Mouse (Mus musculus) limb, embryonic 14.5 days (tissue): ENCODE data around the gene Rnf214. TPM values are rescaled to one million over a fixed set of nuclear protein-coding genes. Genes with fewer than 3 reads are reported as not detected.

Experiments
- ATAC-seq: fragments of 200-750 bp; cut with Nextera tagmentation; 2 replicates; pipeline ENCODE4 v1.8.0; 2017; ENCODE audit warnings: low read depth, moderate number of reproducible peaks, moderate TSS enrichment; ENCODE audit not compliant: low FRiP score
- DNase-seq: peaks from one replicate; pipeline ENCODE4 v3.0.0-alpha.2; 2015; ENCODE audit warnings: low spot score
- H3K27ac ChIP-seq: fragments of 300-500 bp; sonication (generic); replicated peaks from 2 replicates; pipeline ENCODE4 v1.5.1; 2014; ENCODE audit warnings: low read depth, mild to moderate bottlenecking, low read length, moderate library complexity, mixed read lengths
- H3K27me3 ChIP-seq: fragments of 300-500 bp; sonication (generic); 2 replicates; pipeline ENCODE4 v1.6.1; 2014; ENCODE audit warnings: low read length, mixed read lengths; ENCODE audit not compliant: control insufficient read depth, insufficient read depth
- H3K36me3 ChIP-seq: fragments of 300-500 bp; sonication (generic); 2 replicates; pipeline ENCODE4 v1.6.1; 2014; ENCODE audit warnings: mild to moderate bottlenecking, low read length, moderate library complexity, mixed read lengths; ENCODE audit not compliant: control insufficient read depth, insufficient read depth
- H3K4me1 ChIP-seq: fragments of 300-500 bp; sonication (generic); 2 replicates; pipeline ENCODE4 v1.6.1; 2014; ENCODE audit warnings: antibody characterized with exemption, low read length, mixed read lengths; ENCODE audit not compliant: control insufficient read depth, insufficient read depth
- H3K4me2 ChIP-seq: fragments of 300-500 bp; sonication (generic); replicated peaks from 2 replicates; pipeline ENCODE4 v1.6.1; 2014; ENCODE audit warnings: low read depth, mild to moderate bottlenecking, low read length, moderate library complexity; ENCODE audit not compliant: severe bottlenecking
- H3K4me3 ChIP-seq: fragments of 300-500 bp; sonication (generic); replicated peaks from 2 replicates; pipeline ENCODE4 v1.5.1; 2014; ENCODE audit warnings: low read length
- H3K9ac ChIP-seq: fragments of 300-500 bp; sonication (generic); 2 replicates; pipeline ENCODE4 v1.6.1; 2014; ENCODE audit warnings: mild to moderate bottlenecking, low read depth, low read length, moderate library complexity; ENCODE audit not compliant: severe bottlenecking
- H3K9me3 ChIP-seq: fragments of 300-500 bp; sonication (generic); 2 replicates; pipeline ENCODE4 v1.6.1; 2016; ENCODE audit warnings: low read length; ENCODE audit not compliant: control insufficient read depth
- POLR2A ChIP-seq: fragments of 200-500 bp; IDR thresholded peaks from 2 replicates; pipeline ENCODE4 v1.8.0; 2012; ENCODE audit warnings: inconsistent platforms, mild to moderate bottlenecking, moderate library complexity, borderline replicate concordance; ENCODE audit not compliant: insufficient read depth, insufficient read length; ENCODE audit errors: extremely low read depth
- WGBS: fragments of 180-500 bp; shearing (Covaris S2); extraction: QIAGEN DNeasy Blood & Tissue Kit; methylation state at CpG from one replicate; pipeline ENCODE4 v1.1.7; 2014; 5-methylcytosine and 5-hydroxymethylcytosine counted together
- microRNA-seq: library from miRNA; unstranded; fragments of <30 nt; microRNA quantifications from one replicate; pipeline ENCODE4, GENCODE M21; 2016
- polyA plus RNA-seq, 2 experiments: library from polyadenylated mRNA; depleted of rRNA in 1 of 2; stranded (reverse) in 1 of 2; unstranded in 1 of 2; fragments of >200 nt; fragmentation: Nextera tagmentation in 1 of 2; extraction: Ambion mirVana in 1 of 2; gene quantifications; 2 replicates each; pipeline versions ENCODE4 v1.2.1 to v1.2.3; 2012 to 2014

Gene Rnf214
- polyA plus RNA-seq, 2 experiments, result 27.6 to 55.7 TPM

DNA sequence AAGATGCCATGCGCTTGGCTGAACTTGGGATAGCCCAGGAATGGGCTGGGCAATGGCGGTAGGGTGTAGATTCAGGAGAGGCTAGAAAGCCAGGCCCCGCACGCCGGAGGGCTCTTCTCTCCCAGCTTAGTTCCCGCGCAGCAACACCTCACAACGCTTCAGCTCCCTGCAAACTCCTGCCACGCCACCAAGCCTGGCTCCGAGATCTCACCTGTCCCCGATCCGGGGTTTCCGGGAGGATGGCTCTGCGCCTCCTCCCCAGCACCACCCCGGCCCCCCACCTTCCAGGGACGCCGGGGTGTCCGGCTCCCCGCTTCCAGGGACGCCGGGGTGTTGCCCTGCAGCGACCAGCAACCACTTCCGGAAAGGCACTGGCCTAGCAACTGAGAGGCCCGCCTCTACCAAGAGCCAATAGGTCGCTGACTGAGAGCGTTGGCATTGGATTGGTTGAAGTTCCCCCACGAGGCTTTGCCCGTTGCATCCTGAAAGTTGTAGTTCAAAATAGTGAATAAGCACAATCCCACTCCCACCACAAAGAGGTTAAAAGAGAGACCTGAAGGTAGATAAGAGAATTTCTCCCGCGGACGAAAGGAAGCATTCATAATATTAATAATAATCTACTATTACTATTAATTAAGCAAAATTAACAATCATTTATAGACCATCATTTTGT lies 78.3 kb downstream of the Rnf214 start, which contains the start of gene Cep164:
Gene Cep164, minus strand, starts transcription at position 401 of the 673 bp plus-strand sequence.
- Histone ChIP-seq H3K9me3 (no peaks in the 10 kb centered on the region), H3K9ac (peak within 1 kb of the TSS; percentile 59), H3K36me3 (0 out of 2 replicates have a peak, but pooled peaks cover 3% of the 10 kb centered on the region), H3K27ac (peak within 1 kb of the TSS; percentile 75), H3K4me1 (0 out of 2 replicates have a peak, but pooled peaks cover 4% of the 10 kb centered on the region), H3K27me3 (no peaks in the 10 kb centered on the region), H3K4me3 (peak within 1 kb of the TSS; percentile 62), H3K4me2 (peak within 1 kb of the TSS; percentile 70)
- peak; percentile 25; the same call in 1 of the 2 replicates for TF ChIP-seq POLR2A
- DNase-seq (peak; percentile 98), ATAC-seq (peak; percentile 93)
- under 1% methylated on average over 31 of the region's 31 CpGs for WGBS

DNA sequence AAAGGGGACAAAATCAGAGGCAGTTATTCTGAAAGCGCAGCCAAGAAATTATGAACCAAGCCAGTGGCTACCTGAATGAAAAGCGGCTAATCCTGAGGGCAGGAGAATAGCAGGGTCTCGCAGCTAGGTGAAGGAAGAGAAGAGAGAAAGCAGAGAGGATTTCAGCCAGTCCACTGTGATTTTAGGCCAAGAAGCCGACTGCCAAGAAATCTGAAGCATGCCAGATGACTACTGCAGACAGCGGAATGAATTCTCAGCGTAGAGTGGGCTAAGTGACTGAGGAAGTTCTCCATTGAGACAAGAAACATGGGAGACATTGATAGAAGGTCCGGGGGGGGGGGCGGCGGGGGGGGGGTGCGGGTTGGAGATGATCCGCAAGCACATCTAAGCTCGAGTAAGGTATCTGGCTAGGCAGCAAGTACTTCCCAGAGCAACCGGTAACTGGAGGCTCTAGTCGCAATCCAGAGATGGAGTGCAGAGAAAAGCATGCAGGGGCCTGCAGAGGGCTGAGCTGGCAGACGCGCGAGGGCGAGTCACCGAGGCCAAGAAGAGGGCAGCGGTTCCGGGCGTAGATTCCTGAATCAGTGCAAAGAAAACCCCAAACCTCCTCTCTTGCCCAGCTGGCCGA lies 78.9 kb downstream of the Rnf214 start:
- DNase-seq (peak; percentile 41), ATAC-seq (peak; percentile 41; the same call in 1 of the 2 replicates)
- TF ChIP-seq POLR2A, result no peak
- WGBS, result 7% methylated on average over 23 of the region's 23 CpGs
- Histone ChIP-seq H3K27me3 (no peaks in the 10 kb centered on the region), H3K9ac (peak overlapping the region; percentile 59), H3K27ac (peak overlapping the region; percentile 75), H3K4me2 (peak overlapping the region; percentile 70), H3K4me1 (0 out of 2 replicates have a peak, but pooled peaks cover 4% of the 10 kb centered on the region), H3K36me3 (peaks cover 9% of the 10 kb centered on the region), H3K4me3 (peak overlapping the region; percentile 62), H3K9me3 (no peaks in the 10 kb centered on the region)

DNA sequence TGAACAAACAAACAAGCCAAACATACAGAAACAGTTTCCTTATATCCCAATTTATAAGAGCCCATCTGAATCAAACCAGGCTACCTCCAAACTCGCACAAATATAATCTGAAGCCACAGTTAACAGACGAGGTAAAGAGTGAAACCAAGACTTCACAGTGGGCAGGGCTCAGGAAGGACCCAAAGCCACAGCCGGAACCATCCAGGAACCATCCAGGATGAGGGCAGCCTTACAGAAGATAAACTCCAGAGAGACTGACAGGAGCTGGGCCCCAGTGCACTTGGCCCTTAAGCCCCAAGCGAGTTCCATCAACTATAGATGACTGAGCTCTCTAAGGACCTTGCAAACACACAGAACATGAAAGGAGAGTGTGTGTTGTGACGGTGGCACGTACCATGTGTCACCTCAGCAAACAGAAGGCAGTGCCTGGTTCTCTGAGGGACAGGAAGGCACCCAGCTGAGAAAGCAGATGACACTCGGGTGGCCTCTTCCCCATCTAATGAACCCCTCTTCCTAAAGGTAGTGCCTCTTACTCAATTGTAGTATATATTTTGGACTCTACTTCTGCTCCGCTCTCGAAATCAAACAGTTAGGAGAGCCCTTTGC lies 88.2 kb downstream of the Rnf214 start:
- no peak for TF ChIP-seq POLR2A
- no peak overlapping the region for H3K4me2 ChIP-seq
- no peak overlapping the region for H3K4me3 ChIP-seq
- H3K27ac ChIP-seq, result no peak overlapping the region
- no peaks in the 10 kb centered on the region for H3K9me3 ChIP-seq
- ATAC-seq (no peak), DNase-seq (no peak)
- no peaks in the 10 kb centered on the region for H3K4me1 ChIP-seq
- no peak overlapping the region for H3K9ac ChIP-seq
- H3K27me3 ChIP-seq, result no peaks in the 10 kb centered on the region
- WGBS, result 86% methylated on average over 9 of the region's 9 CpGs
- H3K36me3 ChIP-seq, result peaks cover 43% of the 10 kb centered on the region

DNA sequence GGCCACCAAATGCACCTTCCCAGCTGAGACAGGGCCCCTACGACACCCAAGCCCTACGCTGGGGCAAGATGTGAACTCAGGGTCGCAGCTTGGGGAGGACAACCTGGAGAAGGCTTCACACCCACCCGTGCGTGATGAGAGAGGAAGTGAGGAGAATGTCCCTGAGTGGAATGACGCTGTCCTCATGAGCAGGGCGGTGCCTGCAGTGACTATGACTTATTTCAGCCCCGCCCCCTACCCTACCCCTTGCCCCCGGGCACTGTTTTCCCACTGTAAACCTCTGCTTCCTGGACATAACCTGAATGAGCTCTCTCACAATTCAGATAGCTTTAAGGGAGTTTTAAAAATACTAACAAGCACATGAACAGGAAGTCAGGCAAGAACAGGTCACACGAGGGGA lies 91.2 kb downstream of the Rnf214 start:
- DNase-seq (no peak), ATAC-seq (no peak)
- no peaks in the 10 kb centered on the region for H3K4me1 ChIP-seq
- H3K27ac ChIP-seq, result no peak overlapping the region
- WGBS, result 66% methylated on average over 10 of the region's 10 CpGs
- no peak overlapping the region for H3K4me2 ChIP-seq
- H3K9ac ChIP-seq, result no peak overlapping the region
- H3K36me3 ChIP-seq, result peaks cover 17% of the 10 kb centered on the region
- no peaks in the 10 kb centered on the region for H3K9me3 ChIP-seq
- TF ChIP-seq POLR2A, result no peak
- H3K4me3 ChIP-seq, result no peak overlapping the region
- no peaks in the 10 kb centered on the region for H3K27me3 ChIP-seq

DNA sequence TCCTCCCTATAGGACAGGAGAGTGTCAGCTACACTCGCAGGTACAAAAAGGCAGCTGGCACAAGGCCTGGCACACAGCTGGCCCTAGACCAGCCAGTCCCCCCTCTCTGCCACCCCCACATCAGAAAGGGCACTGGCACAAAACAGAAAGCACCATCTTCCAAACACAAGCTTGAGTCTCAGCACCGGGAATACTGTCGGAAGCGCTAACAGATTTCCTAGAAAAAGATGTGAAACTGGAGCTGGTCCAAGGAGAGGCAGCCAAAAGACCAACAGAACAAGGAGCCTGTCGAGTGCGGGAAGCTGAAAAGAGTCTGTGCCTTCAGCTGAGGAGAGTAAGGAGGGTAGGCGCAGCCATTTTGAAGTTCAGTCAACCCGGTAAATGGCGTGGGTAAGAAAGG lies 91.6 kb downstream of the Rnf214 start:
- TF ChIP-seq POLR2A, result no peak
- WGBS, result 79% methylated on average over 9 of the region's 9 CpGs
- DNase-seq (no peak), ATAC-seq (no peak)
- H3K9me3 ChIP-seq, result no peaks in the 10 kb centered on the region
- H3K9ac ChIP-seq, result no peak overlapping the region
- no peak overlapping the region for H3K4me2 ChIP-seq
- H3K36me3 ChIP-seq, result peaks cover 17% of the 10 kb centered on the region
- H3K27ac ChIP-seq, result no peak overlapping the region
- H3K27me3 ChIP-seq, result no peaks in the 10 kb centered on the region
- no peaks in the 10 kb centered on the region for H3K4me1 ChIP-seq
- H3K4me3 ChIP-seq, result no peak overlapping the region

Small RNA genes lying within 50 kb of the gene (microRNA-seq; reads per million reads assigned to microRNA genes)
- not detected for gene Mir7087

Other genes with a start within 250 kb of the Rnf214 start
- 33.3 and 40.2 TPM in 2 replicates for gene Cep164, start 78.2 kb downstream of the Rnf214 start, polyA plus RNA-seq (2012; rRNA removed)
- 26.2 and 36.9 TPM in 2 replicates for gene Cep164, start 78.2 kb downstream of the Rnf214 start, polyA plus RNA-seq (2014; fragmentation: Nextera tagmentation; extraction: Ambion mirVana)
- gene Bace1, start 68.3 kb downstream of the Rnf214 start, polyA plus RNA-seq (2012; rRNA removed), result 37.9 and 49.3 TPM in 2 replicates
- gene Bace1, start 68.3 kb downstream of the Rnf214 start, polyA plus RNA-seq (2014; fragmentation: Nextera tagmentation; extraction: Ambion mirVana), result 39.0 and 42.3 TPM in 2 replicates
- 33.3 and 36.6 TPM in 2 replicates for gene Pcsk7, start 414 bp downstream of the Rnf214 start, polyA plus RNA-seq (2012; rRNA removed)
- 17.3 and 17.9 TPM in 2 replicates for gene Pcsk7, start 414 bp downstream of the Rnf214 start, polyA plus RNA-seq (2014; fragmentation: Nextera tagmentation; extraction: Ambion mirVana)
- gene Tagln, start 29.1 kb upstream of the Rnf214 start, polyA plus RNA-seq (2012; rRNA removed), result 27.8 and 29.8 TPM in 2 replicates
- 31.7 and 35.7 TPM in 2 replicates for gene Tagln, start 29.1 kb upstream of the Rnf214 start, polyA plus RNA-seq (2014; fragmentation: Nextera tagmentation; extraction: Ambion mirVana)
- gene Sidt2, start 48.3 kb upstream of the Rnf214 start, polyA plus RNA-seq (2012; rRNA removed), result 121 and 190 TPM in 2 replicates
- gene Sidt2, start 48.3 kb upstream of the Rnf214 start, polyA plus RNA-seq (2014; fragmentation: Nextera tagmentation; extraction: Ambion mirVana), result 56.1 and 58.7 TPM in 2 replicates
- 70.1 and 87.2 TPM in 2 replicates for gene Pafah1b2, start 105.8 kb upstream of the Rnf214 start, polyA plus RNA-seq (2012; rRNA removed)
- gene Pafah1b2, start 105.8 kb upstream of the Rnf214 start, polyA plus RNA-seq (2014; fragmentation: Nextera tagmentation; extraction: Ambion mirVana), result 174 and 175 TPM in 2 replicates
- gene Sik3, start 105.9 kb upstream of the Rnf214 start, polyA plus RNA-seq (2012; rRNA removed), result 23.9 and 26.7 TPM in 2 replicates
- gene Sik3, start 105.9 kb upstream of the Rnf214 start, polyA plus RNA-seq (2014; fragmentation: Nextera tagmentation; extraction: Ambion mirVana), result 13.7 and 15.1 TPM in 2 replicates